Mouse (Mus musculus) midbrain, embryonic 14.5 days (tissue): ENCODE data around the gene Mark1. TPM values are rescaled to one million over a fixed set of nuclear protein-coding genes. Genes with fewer than 3 reads are reported as not detected.

Experiments used
- ATAC-seq: fragments of 200-750 bp; cut with Nextera tagmentation; 2 replicates; pipeline ENCODE4 v1.8.0; 2017; ENCODE audit warnings: moderate number of reproducible peaks, moderate library complexity; ENCODE audit not compliant: low FRiP score, low TSS enrichment
- DNase-seq: peaks from one replicate; pipeline ENCODE4 v3.0.0-alpha.2; 2015
- H3K27ac ChIP-seq: fragments of 300-500 bp; sonication (generic); replicated peaks from 2 replicates; pipeline ENCODE4 v1.5.1; 2014; ENCODE audit warnings: mild to moderate bottlenecking, low read depth, low read length, moderate library complexity
- H3K27me3 ChIP-seq: fragments of 300-500 bp; sonication (generic); 2 replicates; pipeline ENCODE4 v1.6.1; 2014; ENCODE audit warnings: low read length, control low read depth, mixed read lengths; ENCODE audit not compliant: control insufficient read depth, insufficient read depth
- H3K36me3 ChIP-seq: fragments of 300-500 bp; sonication (generic); 2 replicates; pipeline ENCODE4 v1.6.1; 2014; ENCODE audit warnings: low read length, control low read depth; ENCODE audit not compliant: control insufficient read depth, insufficient read depth
- H3K4me1 ChIP-seq: fragments of 300-500 bp; sonication (generic); 2 replicates; pipeline ENCODE4 v1.6.1; 2014; ENCODE audit warnings: mild to moderate bottlenecking, antibody characterized with exemption, low read length, control low read depth; ENCODE audit not compliant: control insufficient read depth, insufficient read depth
- H3K4me2 ChIP-seq: fragments of 300-500 bp; sonication (generic); 2 replicates; pipeline ENCODE4 v1.6.1; 2014; ENCODE audit warnings: mild to moderate bottlenecking, low read length, moderate library complexity
- H3K4me3 ChIP-seq: fragments of 300-500 bp; sonication (generic); replicated peaks from 2 replicates; pipeline ENCODE4 v1.5.1; 2014; ENCODE audit warnings: low read depth, low read length
- H3K9ac ChIP-seq: fragments of 300-500 bp; sonication (generic); replicated peaks from 2 replicates; pipeline ENCODE4 v1.6.1; 2014; ENCODE audit warnings: mild to moderate bottlenecking, low read length, moderate library complexity
- H3K9me3 ChIP-seq: fragments of 300-500 bp; sonication (generic); 2 replicates; pipeline ENCODE4 v1.6.1; 2016; ENCODE audit warnings: low read length, control low read depth, mixed read lengths; ENCODE audit not compliant: control insufficient read depth
- WGBS: fragments of 180-500 bp; shearing (Covaris S2); extraction: QIAGEN DNeasy Blood & Tissue Kit; methylation state at CpG from one replicate; pipeline ENCODE4 v1.1.7; 2014; 5-methylcytosine and 5-hydroxymethylcytosine counted together
- polyA plus RNA-seq: library from polyadenylated mRNA; unstranded; fragments of >200 nt; fragmentation: Nextera tagmentation; extraction: Ambion mirVana; gene quantifications from 2 replicates; pipeline ENCODE4 v1.2.1, GENCODE M21; 2014

Mark1 gene
- 14.6 and 20.9 TPM in 2 replicates for polyA plus RNA-seq

DNA sequence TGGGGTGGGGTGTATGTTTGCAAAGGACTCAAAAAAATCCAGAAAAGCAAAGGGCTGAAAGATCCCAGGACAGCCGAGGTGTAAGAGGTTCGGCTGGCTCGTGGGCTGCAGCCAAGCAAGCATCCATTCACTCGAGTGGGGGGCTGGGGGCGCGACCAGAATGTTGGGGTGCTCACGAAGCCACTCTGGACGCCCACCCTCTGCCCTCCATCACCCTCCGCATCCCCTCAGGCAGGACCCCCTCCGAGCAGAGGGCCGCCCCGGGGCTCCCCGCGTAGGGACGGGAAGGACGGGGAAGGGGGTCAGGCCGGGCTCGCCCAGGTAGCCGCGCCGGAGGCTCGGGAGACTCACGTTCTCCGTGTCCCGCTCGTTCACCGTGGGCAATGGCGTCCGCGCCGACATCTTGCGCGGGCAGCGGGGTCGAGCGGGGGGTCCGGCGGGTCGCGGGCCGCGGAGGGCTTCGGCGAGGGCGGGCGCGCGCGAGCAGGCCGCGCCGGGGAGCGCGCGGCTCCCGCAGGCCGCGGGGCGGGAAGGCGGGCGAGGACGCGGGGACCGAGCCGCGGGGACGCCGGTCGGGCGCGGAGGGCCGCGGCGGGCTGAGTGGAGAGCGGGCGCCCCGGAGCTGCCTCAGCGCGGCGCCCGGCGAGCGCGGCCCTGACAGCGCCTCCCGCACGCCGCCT lies at the start of gene Mark1:
Mark1 (minus strand) TSS at position 500 of the 680 bp plus-strand sequence.
- WGBS = under 1% methylated on average over 49 of the region's 88 CpGs
- ATAC-seq (peak; percentile 66), DNase-seq (peak; percentile 69)
- Histone ChIP-seq H3K4me2 (peak within 1 kb of the TSS; percentile 83), H3K4me3 (peak within 1 kb of the TSS; percentile 92), H3K9ac (peak within 1 kb of the TSS; percentile 98), H3K27me3 (no peaks in the 10 kb centered on the region), H3K27ac (peak within 1 kb of the TSS; percentile 95), H3K4me1 (peaks cover 15% of the 10 kb centered on the region), H3K36me3 (no peaks in the 10 kb centered on the region), H3K9me3 (no peaks in the 10 kb centered on the region)

DNA sequence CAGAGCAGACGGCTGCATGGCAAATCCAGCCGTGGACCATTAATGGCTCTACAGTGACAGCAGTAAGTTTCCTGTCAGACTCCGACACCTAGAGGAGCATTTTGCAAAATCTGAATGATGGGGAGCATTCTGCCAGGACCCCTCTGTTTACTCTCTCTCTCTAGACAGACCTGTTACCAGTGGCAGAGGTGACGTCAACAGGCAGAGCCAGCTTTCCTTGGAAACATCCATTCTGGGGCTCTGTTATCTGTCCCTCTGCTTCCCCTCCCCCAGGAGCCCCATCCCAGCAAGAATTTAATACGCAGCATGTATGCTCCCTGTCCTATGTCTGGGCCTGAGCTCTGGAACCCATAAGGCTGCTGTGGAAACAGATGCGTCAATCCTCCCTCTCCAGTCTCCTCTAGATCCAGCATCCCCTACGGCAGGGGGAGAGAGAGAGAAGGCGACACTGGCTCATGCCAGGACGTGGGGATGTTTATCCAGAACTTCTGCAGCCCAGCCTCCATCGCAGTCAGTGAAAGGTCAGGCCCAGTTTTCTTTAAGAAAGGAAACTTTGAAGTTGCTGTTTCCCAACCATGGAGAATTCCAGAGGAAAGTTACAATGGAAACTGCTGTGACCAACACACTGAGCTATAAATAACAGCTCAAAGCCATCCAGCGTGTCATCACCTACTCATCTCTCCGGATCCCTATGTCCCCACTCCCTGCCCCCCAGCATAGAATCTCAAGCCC lies 48.3 kb upstream of the Mark1 start:
- Histone ChIP-seq H3K9ac (no peak overlapping the region), H3K9me3 (no peaks in the 10 kb centered on the region), H3K27me3 (no peaks in the 10 kb centered on the region), H3K4me1 (no peaks in the 10 kb centered on the region), H3K4me2 (no peak overlapping the region), H3K27ac (no peak overlapping the region), H3K36me3 (no peaks in the 10 kb centered on the region), H3K4me3 (no peak overlapping the region)
- DNase-seq = no peak
- 80% methylated on average over 12 of the region's 12 CpGs for WGBS
- ATAC-seq = no peak

- no peak overlapping the region for H3K4me2 ChIP-seq
- no peak overlapping the region for H3K9ac ChIP-seq
- H3K27ac ChIP-seq = no peak overlapping the region
- WGBS = 96% methylated on average over 8 of the region's 8 CpGs
- H3K36me3 ChIP-seq = no peaks in the 10 kb centered on the region
- no peak overlapping the region for H3K4me3 ChIP-seq
- DNase-seq = no peak
- H3K27me3 ChIP-seq = no peaks in the 10 kb centered on the region
- no peak for ATAC-seq
- H3K9me3 ChIP-seq = no peaks in the 10 kb centered on the region
- no peaks in the 10 kb centered on the region for H3K4me1 ChIP-seq
Observed at GRCm38 (mm10) chr1:185046513-185046912, 47.1 kb upstream of the Mark1 start.

- Histone ChIP-seq H3K9me3 (no peaks in the 10 kb centered on the region), H3K4me3 (no peak overlapping the region), H3K4me2 (no peak overlapping the region), H3K27me3 (no peaks in the 10 kb centered on the region), H3K4me1 (no peaks in the 10 kb centered on the region), H3K9ac (no peak overlapping the region), H3K27ac (no peak overlapping the region), H3K36me3 (no peaks in the 10 kb centered on the region)
- ATAC-seq = no peak
- 70% methylated on average over 7 of the region's 7 CpGs for WGBS
- DNase-seq = no peak
Observed at GRCm38 (mm10) chr1:185038183-185038686, 38.9 kb upstream of the Mark1 start.

GRCm38 (mm10) chr1:185030565-185030964 lies 31.2 kb upstream of the Mark1 start:
- no peaks in the 10 kb centered on the region for H3K27me3 ChIP-seq
- H3K36me3 ChIP-seq = no peaks in the 10 kb centered on the region
- H3K4me3 ChIP-seq = no peak overlapping the region
- H3K4me1 ChIP-seq = no peaks in the 10 kb centered on the region
- no peak overlapping the region for H3K9ac ChIP-seq
- H3K4me2 ChIP-seq = no peak overlapping the region
- 91% methylated on average over 10 of the region's 10 CpGs for WGBS
- no peak overlapping the region for H3K27ac ChIP-seq
- no peak for DNase-seq
- no peaks in the 10 kb centered on the region for H3K9me3 ChIP-seq
- no peak for ATAC-seq

DNA sequence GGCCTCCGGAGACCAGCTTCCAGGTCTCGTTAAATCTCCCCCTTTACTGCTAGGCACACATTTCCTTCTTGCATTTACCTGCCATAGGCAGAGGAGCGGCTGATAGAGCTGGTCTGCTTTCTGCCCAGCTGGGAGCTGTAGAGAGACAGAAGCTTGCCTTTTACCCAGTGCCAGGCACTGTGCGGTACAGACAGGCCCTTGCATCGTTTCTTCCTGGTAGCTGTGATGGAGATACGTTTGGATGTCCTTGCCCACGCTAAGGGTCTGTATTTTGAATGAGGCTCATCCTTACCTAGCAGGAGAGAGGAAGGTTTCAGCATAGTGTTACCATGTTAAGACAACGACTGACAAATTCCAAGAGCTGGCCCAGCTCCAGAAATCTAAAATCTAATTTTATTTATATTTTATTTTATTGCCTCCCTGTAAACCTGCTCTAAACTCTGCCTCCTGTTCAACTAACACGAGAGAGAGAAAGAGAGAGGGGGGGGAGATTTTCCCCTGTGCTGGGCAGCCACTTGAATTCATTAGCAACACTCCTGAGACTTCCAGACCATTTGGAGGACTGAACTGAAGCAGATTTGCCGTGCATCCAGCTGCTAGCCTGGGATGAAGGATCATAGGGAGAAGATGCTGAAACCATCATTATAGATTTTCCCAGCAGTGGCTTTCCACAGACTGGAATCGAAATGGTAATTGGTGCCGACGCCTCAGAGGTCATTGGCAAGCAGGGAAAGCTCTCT lies 21.2 kb upstream of the Mark1 start:
- Histone ChIP-seq H3K4me1 (peaks cover 14% of the 10 kb centered on the region), H3K9me3 (no peaks in the 10 kb centered on the region), H3K4me3 (no peak overlapping the region), H3K27ac (peak overlapping the region; percentile 39), H3K4me2 (no peak overlapping the region), H3K9ac (no peak overlapping the region), H3K27me3 (no peaks in the 10 kb centered on the region), H3K36me3 (no peaks in the 10 kb centered on the region)
- ATAC-seq (no peak; the same call in 1 of the 2 replicates), DNase-seq (peak; percentile 61)
- whole genome bisulfite sequencing = 59% methylated on average over 13 of the region's 13 CpGs

- DNase-seq (no peak), ATAC-seq (no peak)
- H3K4me1 ChIP-seq = no peaks in the 10 kb centered on the region
- no peak overlapping the region for H3K9ac ChIP-seq
- no peak overlapping the region for H3K4me2 ChIP-seq
- no peaks in the 10 kb centered on the region for H3K27me3 ChIP-seq
- no peak overlapping the region for H3K4me3 ChIP-seq
- 89% methylated on average over 3 of the region's 3 CpGs for WGBS
- no peaks in the 10 kb centered on the region for H3K36me3 ChIP-seq
- H3K9me3 ChIP-seq = no peaks in the 10 kb centered on the region
- H3K27ac ChIP-seq = no peak overlapping the region
Observed at GRCm38 (mm10) chr1:185012566-185012965, 13.2 kb upstream of the Mark1 start.

DNA sequence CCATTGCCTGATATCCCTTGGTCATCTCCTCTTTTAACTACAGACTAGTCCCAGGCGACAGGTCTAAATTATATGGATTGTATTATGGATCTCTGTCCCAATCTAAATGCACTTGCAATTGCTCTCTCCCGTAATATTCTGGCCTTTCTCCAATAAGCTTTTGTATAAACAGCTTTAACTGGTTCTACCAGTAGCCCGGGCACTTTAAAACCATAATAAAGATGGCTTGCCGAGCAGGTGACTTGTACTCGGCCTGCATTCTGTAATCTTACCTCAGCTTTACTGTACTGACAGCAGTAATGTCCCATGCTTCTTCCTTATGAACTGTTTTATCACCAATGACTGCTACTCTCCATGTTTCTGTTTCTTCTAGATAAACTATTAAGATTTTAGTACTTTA lies 7.7 kb upstream of the Mark1 start:
- Histone ChIP-seq H3K4me2 (no peak overlapping the region), H3K9ac (no peak overlapping the region), H3K4me1 (no peaks in the 10 kb centered on the region), H3K9me3 (no peaks in the 10 kb centered on the region), H3K27ac (no peak overlapping the region), H3K4me3 (no peak overlapping the region), H3K36me3 (no peaks in the 10 kb centered on the region), H3K27me3 (no peaks in the 10 kb centered on the region)
- ATAC-seq = no peak
- WGBS = 89% methylated on average over 5 of the region's 5 CpGs
- no peak for DNase-seq
